Mouse (Mus musculus) heart, adult 11 months (tissue): ENCODE data around the gene Scyl1.
A peak's percentile ranks its signal among the peaks of the same experiment; 100 is the strongest.

ENCODE experiments used
- DNase-seq: peaks from one replicate; pipeline ENCODE4 v3.0.0; 2022

Gene Scyl1

GRCm38 (mm10) chr19:5786441-5787114 is 15.4 kb upstream of the Scyl1 start:
- DNase-seq = peak; percentile 98

- peak; percentile 91 for DNase-seq
Measured at GRCm38 (mm10) chr19:5784958-5785577, 13.8 kb upstream of the Scyl1 start.

DNA sequence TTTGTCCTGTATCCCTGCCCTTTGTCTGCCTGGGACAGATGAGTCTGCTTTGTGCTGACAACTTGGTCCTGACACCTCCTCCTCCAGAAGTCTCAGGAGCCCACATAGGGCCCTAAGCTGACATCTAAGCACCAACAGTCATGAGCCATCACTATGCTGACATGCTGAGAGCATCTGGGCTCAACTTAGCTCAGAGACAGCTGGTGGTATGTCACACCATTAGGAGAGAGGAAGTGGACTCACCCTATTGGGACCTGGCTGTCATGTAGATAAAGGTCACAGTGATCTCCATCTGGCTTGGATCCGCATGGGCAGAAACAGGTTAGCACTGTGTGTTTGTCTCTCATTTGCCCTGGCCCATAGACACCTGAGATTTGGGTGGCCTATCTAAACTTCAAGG is 10.9 kb upstream of the Scyl1 start:
- DNase-seq = no peak

- no peak for DNase-seq
Measured at GRCm38 (mm10) chr19:5781532-5781931, 10.3 kb upstream of the Scyl1 start.

DNA sequence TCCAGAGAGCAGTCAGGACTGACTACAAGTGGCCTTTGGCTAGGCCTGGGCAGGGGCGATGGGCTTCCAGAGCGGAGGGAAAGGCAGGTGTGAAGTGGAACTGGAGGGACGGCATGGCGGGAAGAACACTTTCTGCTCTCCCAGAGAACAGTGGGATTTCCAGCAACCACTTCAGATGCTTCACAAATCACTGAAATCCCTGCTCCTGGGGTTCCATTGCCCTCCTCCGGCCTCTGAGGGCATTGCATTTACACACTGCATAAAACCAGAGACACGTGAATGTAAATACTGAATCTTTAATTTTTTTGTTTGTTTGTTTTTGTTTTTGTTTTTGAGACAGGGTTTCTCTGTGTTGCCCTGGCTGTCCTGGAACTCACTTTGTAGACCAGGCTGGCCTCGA is 9.0 kb upstream of the Scyl1 start:
- no peak for DNase-seq

- DNase-seq = no peak
Measured at GRCm38 (mm10) chr19:5778312-5778711, 7.1 kb upstream of the Scyl1 start.

DNA sequence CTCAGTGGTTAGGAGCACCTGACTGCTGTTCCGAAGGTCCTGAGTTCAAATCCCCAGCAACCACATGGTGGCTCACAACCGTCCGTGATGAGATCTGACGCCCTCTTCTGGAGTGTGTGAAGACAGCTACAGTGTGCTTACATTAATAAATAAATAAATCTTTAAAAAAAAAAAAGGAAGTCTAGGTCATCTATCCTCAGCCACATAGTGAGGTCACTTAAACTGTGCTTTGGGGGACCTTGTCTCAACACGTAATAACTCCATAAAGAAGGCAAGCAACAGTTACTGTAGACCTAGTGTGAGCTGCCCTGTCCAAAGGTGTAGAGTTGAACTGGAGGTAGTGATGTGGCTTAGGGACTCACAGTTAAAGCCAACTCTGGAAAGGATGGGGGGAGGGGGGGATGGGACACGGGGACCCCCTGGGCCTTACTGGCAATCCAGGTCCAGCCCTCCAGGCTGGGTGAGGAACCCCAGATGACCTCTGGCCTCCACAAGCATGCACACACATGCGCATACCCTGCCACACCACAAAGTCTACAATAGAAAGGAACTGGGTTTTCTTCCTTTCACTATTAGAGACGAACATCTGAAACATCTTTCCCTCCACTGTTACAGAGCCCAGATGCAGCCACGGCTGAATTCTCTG is 6.3 kb upstream of the Scyl1 start:
- no peak for DNase-seq

DNA sequence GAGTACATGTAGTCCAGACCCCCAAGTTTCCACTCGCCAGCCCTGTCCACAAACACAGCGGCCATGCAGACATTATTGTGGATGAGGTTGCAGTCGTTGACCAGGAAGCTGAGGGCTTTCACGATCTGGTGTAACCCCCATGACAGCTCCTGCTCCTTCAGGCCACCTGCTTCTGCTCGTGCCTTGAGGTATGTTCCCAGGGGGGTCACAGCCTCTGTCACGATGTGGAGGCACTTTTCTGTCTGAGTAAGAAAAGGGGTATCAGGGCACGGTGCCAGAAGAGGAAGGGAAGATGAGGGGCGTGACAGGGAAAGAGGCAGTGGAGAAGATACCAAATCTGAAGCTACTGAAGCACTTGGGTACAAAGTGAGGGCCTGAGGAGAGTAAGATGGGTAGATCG is 908 bp downstream of the Scyl1 start:
- DNase-seq = peak; percentile 95

DNA sequence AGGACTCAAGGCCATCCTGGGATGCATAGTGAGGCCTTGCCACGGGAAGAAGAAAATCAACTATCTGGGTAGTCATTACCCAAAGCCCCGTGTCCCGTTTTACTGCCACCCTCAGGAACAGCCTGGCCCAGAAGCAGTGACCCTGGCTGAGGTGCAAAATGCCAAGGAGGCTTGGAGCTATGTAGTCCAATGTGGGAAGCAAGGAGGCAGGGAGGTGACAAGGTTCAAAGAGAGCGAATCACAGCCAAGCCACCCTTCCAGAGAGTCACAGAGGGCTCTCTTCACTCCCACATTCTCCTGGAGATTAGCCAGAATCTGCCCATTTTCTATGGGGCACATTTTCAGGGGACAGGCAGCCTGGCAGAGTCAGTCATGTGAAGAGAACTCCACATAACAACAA is 3.9 kb downstream of the Scyl1 start:
- DNase-seq = no peak

DNA sequence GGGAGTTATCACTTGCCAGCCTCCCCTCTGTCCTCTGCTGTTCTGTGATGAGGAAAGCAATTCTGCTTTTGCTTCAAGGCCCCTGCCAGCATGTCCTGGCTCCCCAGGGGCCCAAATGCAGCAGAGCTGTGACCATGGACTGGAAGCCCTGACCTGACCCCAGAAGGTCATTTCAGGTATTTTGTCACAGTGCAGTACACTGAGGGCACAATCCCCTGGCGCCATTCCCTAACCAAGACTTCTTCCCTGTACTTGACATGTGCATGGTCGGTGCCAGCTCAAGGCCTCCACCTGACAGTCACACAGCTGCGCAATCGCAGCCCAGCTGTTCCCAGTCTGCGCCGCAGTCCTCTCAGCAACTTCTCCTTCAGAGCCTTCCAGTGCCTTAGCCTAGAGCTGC is 8.1 kb downstream of the Scyl1 start:
- DNase-seq = no peak

DNA sequence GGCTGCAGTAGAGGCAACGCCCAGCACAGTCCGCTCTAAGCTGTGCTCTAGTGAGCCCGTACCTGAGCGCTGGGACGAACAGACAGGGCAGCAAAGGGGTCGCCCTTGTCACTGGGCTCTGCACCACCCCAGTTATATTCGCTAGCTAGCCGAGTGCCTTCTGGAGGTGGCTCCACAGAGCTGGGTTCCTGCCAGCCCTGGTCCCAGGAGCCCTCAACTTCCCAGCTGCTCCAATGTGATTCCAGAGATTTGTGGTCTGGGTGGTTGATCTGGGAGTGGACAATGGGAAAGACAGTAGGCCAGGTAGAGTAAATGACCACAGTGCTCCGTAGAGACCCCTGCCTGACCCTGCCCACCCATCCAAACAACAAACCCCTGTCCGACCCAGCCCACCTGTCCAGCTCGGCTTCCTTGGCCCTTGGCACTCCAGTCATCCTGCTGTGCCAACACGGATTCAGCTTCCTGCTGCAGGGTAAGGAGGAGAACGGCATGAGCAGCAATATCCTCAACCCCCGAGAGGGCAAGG is 12.3 kb downstream of the Scyl1 start:
- peak; percentile 90 for DNase-seq

- DNase-seq = peak; percentile 91
Measured at GRCm38 (mm10) chr19:5756991-5757636, 14.1 kb downstream of the Scyl1 start.

DNA sequence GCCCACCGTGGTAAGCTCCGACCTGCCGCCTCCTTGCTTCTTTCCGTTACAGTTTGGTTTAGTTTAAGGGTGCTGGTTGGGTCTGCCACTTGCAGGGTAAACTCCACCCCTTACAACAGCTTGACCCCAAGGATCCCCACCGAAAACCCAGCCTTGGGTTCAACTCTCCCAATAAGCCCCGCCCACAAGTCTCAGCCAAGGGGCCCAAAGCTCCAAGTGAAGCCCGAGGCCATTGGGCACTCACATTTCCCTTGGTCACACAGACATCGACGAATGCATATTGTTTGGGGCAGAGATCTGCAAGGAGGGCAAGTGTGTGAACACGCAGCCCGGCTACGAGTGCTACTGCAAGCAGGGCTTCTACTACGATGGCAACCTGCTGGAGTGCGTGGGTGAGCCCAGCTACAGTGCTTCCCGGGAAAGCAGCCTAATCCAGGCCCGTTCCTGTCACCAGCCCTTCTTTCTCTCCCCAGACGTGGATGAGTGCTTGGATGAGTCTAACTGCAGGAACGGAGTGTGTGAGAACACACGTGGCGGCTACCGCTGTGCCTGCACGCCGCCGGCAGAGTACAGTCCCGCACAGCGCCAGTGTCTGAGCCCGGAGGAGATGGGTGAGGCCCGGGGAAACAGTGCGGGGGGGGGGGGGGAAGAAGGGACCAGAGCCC is 14.8 kb downstream of the Scyl1 start:
- DNase-seq = no peak

DNA sequence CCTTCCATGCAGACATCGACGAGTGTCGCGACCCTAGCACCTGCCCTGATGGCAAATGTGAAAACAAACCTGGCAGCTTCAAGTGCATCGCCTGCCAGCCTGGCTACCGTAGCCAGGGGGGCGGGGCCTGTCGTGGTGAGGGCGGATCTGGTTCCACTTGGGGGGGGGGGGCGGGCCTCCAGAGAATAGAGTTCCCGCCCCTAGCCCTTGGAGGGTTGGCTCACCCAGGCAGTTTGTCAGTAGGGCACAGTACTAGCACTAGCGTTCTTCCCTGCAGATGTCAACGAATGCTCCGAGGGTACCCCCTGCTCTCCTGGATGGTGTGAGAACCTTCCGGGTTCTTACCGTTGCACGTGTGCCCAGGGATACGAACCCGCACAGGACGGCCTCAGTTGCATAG is 19.5 kb downstream of the Scyl1 start:
- no peak for DNase-seq

- no peak for DNase-seq
Measured at GRCm38 (mm10) chr19:5750951-5751350, 20.3 kb downstream of the Scyl1 start.

GRCm38 (mm10) chr19:5749476-5749875 is 21.7 kb downstream of the Scyl1 start:
- DNase-seq = no peak

DNA sequence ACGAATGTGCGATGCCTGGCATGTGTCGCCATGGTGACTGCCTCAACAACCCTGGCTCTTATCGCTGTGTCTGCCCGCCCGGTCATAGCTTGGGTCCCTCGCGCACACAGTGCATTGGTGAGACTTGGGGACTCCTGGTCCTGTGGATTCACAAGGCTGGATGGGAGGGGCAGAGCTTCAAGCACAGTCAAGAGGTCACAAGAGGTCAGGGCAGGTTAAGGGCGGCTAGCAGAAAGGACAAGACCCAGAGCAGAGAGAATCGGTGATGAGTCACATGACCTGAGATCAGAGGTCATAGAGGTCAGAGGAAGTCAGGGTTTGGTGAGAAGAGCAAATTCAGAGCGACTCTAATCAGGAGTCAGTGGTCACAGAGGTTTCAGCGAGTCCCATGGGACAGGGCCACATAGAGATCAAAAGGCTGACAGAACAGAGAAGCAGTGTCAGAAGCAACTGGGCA is 24.3 kb downstream of the Scyl1 start:
- DNase-seq = no peak

- DNase-seq = no peak
Measured at GRCm38 (mm10) chr19:5745756-5746710, 25.2 kb downstream of the Scyl1 start.

DNA sequence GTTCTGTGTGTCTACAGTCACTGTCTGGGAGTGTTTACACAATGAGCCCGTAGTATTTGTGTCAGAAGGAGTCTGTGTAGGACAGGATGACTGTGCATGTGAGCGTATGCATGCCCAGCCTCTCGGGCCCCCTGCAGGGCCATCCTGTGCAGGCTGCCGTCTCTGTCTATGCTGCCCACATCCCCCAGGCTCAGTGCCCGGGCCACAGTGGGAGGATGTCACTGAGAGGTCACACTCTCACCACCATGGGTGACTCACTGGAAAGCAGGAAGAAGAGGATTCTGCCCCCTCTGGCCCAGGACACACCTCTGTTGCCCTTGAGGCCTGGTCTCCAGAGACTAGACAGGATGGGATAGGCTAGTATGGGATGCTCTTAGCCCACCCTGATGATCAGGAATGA is 27.6 kb downstream of the Scyl1 start:
- peak; percentile 95 for DNase-seq

- no peak for DNase-seq
Measured at GRCm38 (mm10) chr19:5742241-5742641, 29.0 kb downstream of the Scyl1 start.

GRCm38 (mm10) chr19:5741641-5742240 is 29.5 kb downstream of the Scyl1 start:
- peak; percentile 99 for DNase-seq
